In genomic region chr5:106622193-106622592, GRCm38 (mm10) we compare ENCODE assay signal across 50 mouse cellular contexts. TPM values are rescaled to one million over a fixed set of nuclear protein-coding genes. Genes with fewer than 3 reads are reported as not detected.
"Had no signal": no experiment of that assay in that cellular context is flagged by ENCODE, and none has a peak within 500 bp of the region (broad histone marks: within the 10 kb centered on the region; RNA-seq: fewer than 3 reads in every experiment).

No protein-coding gene starts in this region.

- H3K4me1 ChIP-seq: heart, embryonic 10.5 days; hindbrain, embryonic 10.5 days; hindbrain, embryonic 12.5 days; hindbrain, embryonic 13.5 days; hindbrain, embryonic 15.5 days; intestine, embryonic 15.5 days; kidney, embryonic 15.5 days had no signal

- DNase-seq: heart, postnatal 10 days; heart, postnatal 36 days; heart, postnatal 4 days; kidney, adult 11 months; kidney, adult 18-20 months; kidney, adult 2 months; kidney, adult 8-10 months; kidney, adult 9 months; kidney, postnatal 10 days; kidney, postnatal 14 days; kidney, postnatal 25 days; kidney, postnatal 36 days; kidney, postnatal 4 days; layer of hippocampus, adult 9-11 months; layer of hippocampus, postnatal 36 days had no signal

- H3K27ac ChIP-seq: heart, embryonic 10.5 days; heart, embryonic 13.5 days; heart, embryonic 15.5 days; hindbrain, embryonic 10.5 days; hindbrain, embryonic 12.5 days; hindbrain, embryonic 13.5 days; hindbrain, embryonic 14.5 days; hindbrain, embryonic 15.5 days; hindbrain, postnatal 0 days; intestine, embryonic 15.5 days; kidney, embryonic 15.5 days; kidney, postnatal 0 days; layer of hippocampus, adult 2 months had no signal

- H3K27me3 ChIP-seq: heart, embryonic 12.5 days; heart, embryonic 13.5 days; heart, embryonic 15.5 days; hindbrain, embryonic 12.5 days; hindbrain, embryonic 13.5 days; hindbrain, embryonic 15.5 days; intestine, embryonic 15.5 days; kidney, embryonic 15.5 days had no signal

- ATAC-seq: hindbrain, embryonic 16.5 days; hindbrain, postnatal 0 days; inflammation-experienced regulatory T-cells, adult 6 months; intestine, embryonic 15.5 days; intestine, embryonic 16.5 days; intestine, postnatal 0 days had no signal

- H3K9ac ChIP-seq: heart, embryonic 12.5 days; heart, embryonic 13.5 days; heart, embryonic 15.5 days; hindbrain, embryonic 12.5 days; hindbrain, embryonic 13.5 days; hindbrain, embryonic 14.5 days; hindbrain, embryonic 15.5 days; intestine, embryonic 15.5 days; kidney, embryonic 15.5 days had no signal

- H3K36me3 ChIP-seq: hindbrain, embryonic 15.5 days had no signal

- H3K9me3 ChIP-seq: heart, embryonic 10.5 days; heart, embryonic 12.5 days; heart, embryonic 13.5 days; heart, embryonic 15.5 days; hindbrain, embryonic 10.5 days; hindbrain, embryonic 12.5 days; hindbrain, embryonic 13.5 days; hindbrain, embryonic 15.5 days; intestine, embryonic 15.5 days; kidney, embryonic 15.5 days had no signal

- H3K4me3 ChIP-seq: heart, embryonic 10.5 days; heart, embryonic 12.5 days; heart, embryonic 13.5 days; heart, embryonic 15.5 days; hindbrain, embryonic 10.5 days; hindbrain, embryonic 12.5 days; hindbrain, embryonic 13.5 days; hindbrain, embryonic 15.5 days; intestine, embryonic 15.5 days; kidney, embryonic 15.5 days; layer of hippocampus, adult 2 months had no signal

- H3K4me2 ChIP-seq: heart, embryonic 11.5 days; heart, embryonic 12.5 days; heart, embryonic 13.5 days; heart, embryonic 15.5 days; hindbrain, embryonic 12.5 days; hindbrain, embryonic 13.5 days; hindbrain, embryonic 14.5 days; hindbrain, embryonic 15.5 days; intestine, embryonic 15.5 days; kidney, embryonic 15.5 days had no signal

RNA-seq across cellular contexts. Expression of gene Gm17304, which starts 13.3 kb away (rescaled TPM):
- total RNA-seq: heart, adult 8-10 months; heart, postnatal 10 days; heart, postnatal 25 days; heart, postnatal 36 days; heart, postnatal 4 days; hematopoietic stem cell, adult 5-6 weeks; hindbrain, postnatal 0 days; layer of hippocampus, adult 18-20 months; layer of hippocampus, adult 2 months; layer of hippocampus, adult 8-10 months; layer of hippocampus, postnatal 10 days; layer of hippocampus, postnatal 14 days; layer of hippocampus, postnatal 25 days; layer of hippocampus, postnatal 36 days had no signal
- polyA plus RNA-seq: heart, embryonic 10.5 days; heart, embryonic 11.5 days; heart, embryonic 12.5 days; heart, embryonic 13.5 days; heart, embryonic 14.5 days; heart, embryonic 15.5 days; heart, embryonic 16.5 days; heart, postnatal 0 days; hindbrain, embryonic 10.5 days; hindbrain, embryonic 11.5 days; hindbrain, embryonic 12.5 days; hindbrain, embryonic 13.5 days; hindbrain, embryonic 14.5 days; hindbrain, embryonic 15.5 days; hindbrain, embryonic 16.5 days; hindbrain, postnatal 0 days; inflammation-experienced regulatory T-cells, adult 6 months; intestine, embryonic 14.5 days; intestine, embryonic 15.5 days; intestine, embryonic 16.5 days; intestine, postnatal 0 days; kidney, adult 2 months; kidney, embryonic 14.5 days; kidney, embryonic 15.5 days; kidney, embryonic 16.5 days; kidney, postnatal 0 days; large intestine, adult 2 months had no signal
